Mouse (Mus musculus): ENCODE results near the gene Acad11.

GRCm38 (mm10) chr9:104070241-104070640, 7.1 kb downstream of the Acad11 start:
- TF ChIP-seq CTCF (IDR thresholded peaks at IDR 0.05; ENCODE audit: low read depth), result no peak
- TF ChIP-seq EP300 (IDR thresholded peaks at IDR 0.05; ENCODE audit: low read depth), result no peak

All from liver, embryonic 14.5 days (tissue).